Mouse (Mus musculus): Measurements from ENCODE around the gene Ambra1.

The Ambra1 gene

GRCm38 (mm10) chr2:91961901-91962761 lies 232.2 kb downstream of the Ambra1 start:
- DNase-seq, result peak in 1 of 2 experiments; percentile 46

GRCm38 (mm10) chr2:91962864-91963401 lies 233.0 kb downstream of the Ambra1 start:
- DNase-seq, result peak; percentile 53 to 71

GRCm38 (mm10) chr2:91963443-91963932 lies 233.6 kb downstream of the Ambra1 start:
- peak; percentile 98 for DNase-seq

- DNase-seq, result no peak
Measured at GRCm38 (mm10) chr2:91964610-91965204, 234.8 kb downstream of the Ambra1 start.

GRCm38 (mm10) chr2:91965417-91965816 lies 235.5 kb downstream of the Ambra1 start:
- DNase-seq, result peak; percentile 83 to 89

- no peak for DNase-seq
Measured at GRCm38 (mm10) chr2:91966367-91966766, 236.4 kb downstream of the Ambra1 start.

GRCm38 (mm10) chr2:91967962-91968361 lies 238.0 kb downstream of the Ambra1 start:
- DNase-seq, result peak; percentile 56 to 67

All from kidney, postnatal 4 days (tissue).